Mouse (Mus musculus): Measurements from ENCODE around the gene Atp8a2.

- TF ChIP-seq CTCF (IDR thresholded peaks at IDR 0.05; ENCODE audit: extremely low read depth, insufficient read depth, low read length), result no peak
- no peak for TF ChIP-seq POLR2A (IDR thresholded peaks at IDR 0.05; ENCODE audit: extremely low read depth, insufficient read depth, low read length)
These were observed 397.5 kb downstream of the Atp8a2 start for GRCm38 (mm10) chr14:59799511-59799910.
